Mouse (Mus musculus) left cerebral cortex, adult 11 months (tissue): Measurements from ENCODE around the gene Gsk3b.
"Not testable (repeated sequence)": the region's sequence is repeated elsewhere in the genome, so short reads cannot be mapped to it uniquely, and the experiment has no call there.

Experiments used
- DNase-seq: peaks from one replicate; pipeline ENCODE4 v3.0.0; 2022; ENCODE audit warnings: low spot score

The Gsk3b gene

GRCm38 (mm10) chr16:38100569-38100968 is 11.8 kb downstream of the Gsk3b start:
- no peak for DNase-seq

GRCm38 (mm10) chr16:38105453-38105852 is 16.7 kb downstream of the Gsk3b start:
- DNase-seq = no peak

GRCm38 (mm10) chr16:38106542-38106941 is 17.7 kb downstream of the Gsk3b start:
- no peak for DNase-seq

GRCm38 (mm10) chr16:38110001-38110400 is 21.2 kb downstream of the Gsk3b start:
- DNase-seq = no peak

GRCm38 (mm10) chr16:38110575-38110974 is 21.8 kb downstream of the Gsk3b start:
- DNase-seq = no peak

- no peak for DNase-seq
These were observed 25.3 kb downstream of the Gsk3b start for GRCm38 (mm10) chr16:38114074-38114473.

GRCm38 (mm10) chr16:38117909-38118308 is 29.1 kb downstream of the Gsk3b start:
- not testable (repeated sequence) for DNase-seq

GRCm38 (mm10) chr16:38118723-38119122 is 29.9 kb downstream of the Gsk3b start:
- no peak for DNase-seq

GRCm38 (mm10) chr16:38119286-38119685 is 30.5 kb downstream of the Gsk3b start:
- DNase-seq = no peak

- no peak for DNase-seq
These were observed 40.4 kb downstream of the Gsk3b start for GRCm38 (mm10) chr16:38129171-38129570.

- DNase-seq = no peak
These were observed 42.2 kb downstream of the Gsk3b start for GRCm38 (mm10) chr16:38131041-38131440.

GRCm38 (mm10) chr16:38131756-38132155 is 43.0 kb downstream of the Gsk3b start:
- no peak for DNase-seq

GRCm38 (mm10) chr16:38132210-38132609 is 43.4 kb downstream of the Gsk3b start:
- DNase-seq = no peak

GRCm38 (mm10) chr16:38137296-38137695 is 48.5 kb downstream of the Gsk3b start:
- no peak for DNase-seq

GRCm38 (mm10) chr16:38144898-38145297 is 56.1 kb downstream of the Gsk3b start:
- DNase-seq = no peak

- no peak for DNase-seq
These were observed 61.8 kb downstream of the Gsk3b start for GRCm38 (mm10) chr16:38150555-38150954.

GRCm38 (mm10) chr16:38157854-38158622 is 69.2 kb downstream of the Gsk3b start:
- DNase-seq = no peak

- DNase-seq = no peak
These were observed 73.2 kb downstream of the Gsk3b start for GRCm38 (mm10) chr16:38162019-38162418.

- no peak for DNase-seq
These were observed 76.2 kb downstream of the Gsk3b start for GRCm38 (mm10) chr16:38164811-38165591.

- no peak for DNase-seq
These were observed 80.2 kb downstream of the Gsk3b start for GRCm38 (mm10) chr16:38168971-38169370.

- DNase-seq = no peak
These were observed 90.3 kb downstream of the Gsk3b start for GRCm38 (mm10) chr16:38179150-38179549.

GRCm38 (mm10) chr16:38181421-38181820 is 92.6 kb downstream of the Gsk3b start:
- DNase-seq = no peak

GRCm38 (mm10) chr16:38184657-38185269 is 96.0 kb downstream of the Gsk3b start:
- DNase-seq = no peak
